In the genomic region with DNA sequence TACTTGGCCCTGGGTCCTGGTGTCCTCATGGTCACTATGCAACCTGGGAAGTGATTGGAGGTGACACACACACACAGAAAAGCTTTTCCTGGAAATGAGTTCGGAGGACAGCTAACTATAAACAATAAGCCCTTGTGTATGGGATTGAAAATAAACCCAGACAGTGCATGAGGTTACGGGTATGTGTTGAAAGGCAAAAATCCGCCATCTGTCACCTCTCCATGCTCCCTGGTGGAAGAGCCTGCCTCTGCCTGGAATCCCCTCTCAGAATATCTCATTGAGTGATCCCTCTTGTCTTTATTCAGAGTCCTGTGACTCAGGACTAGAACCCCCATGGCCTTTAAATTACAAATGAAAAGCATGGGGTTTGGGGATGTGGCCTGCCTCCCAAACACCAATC, we compare ENCODE assay signal across 18 mouse cellular contexts.
DNase-seq lines count a peak whose midpoint lies in the region; ATAC-seq and TF ChIP-seq lines count a peak whose summit lies in the region.
"Had no signal": no experiment of that assay in that cellular context is flagged by ENCODE, and none has a peak within 500 bp of the region (broad histone marks: within the 10 kb centered on the region; RNA-seq: fewer than 3 reads in every experiment).

No protein-coding gene starts in this region.

- ATAC-seq in embryonic facial prominence, embryonic 14.5 days (ENCODE audit: low read depth), result peak; percentile 57; the same call in 1 of the 2 replicates
- ATAC-seq in hindbrain, postnatal 0 days, result no peak
- no peak for ATAC-seq in hindbrain, embryonic 12.5 days (ENCODE audit: low FRiP score)
- ATAC-seq: forebrain, embryonic 14.5 days; intestine, postnatal 0 days had no signal

- no peaks in the 10 kb centered on the region for H3K4me1 ChIP-seq in embryonic facial prominence, embryonic 14.5 days (ENCODE audit: control insufficient read depth, insufficient read depth, low read length)
- H3K4me1 ChIP-seq in embryonic facial prominence, embryonic 10.5 days, result no peaks in the 10 kb centered on the region; the same call in 1 of the 2 replicates
- no peaks in the 10 kb centered on the region for H3K4me1 ChIP-seq in hindbrain, postnatal 0 days (ENCODE audit: insufficient read depth, low read length)
- H3K4me1 ChIP-seq in hindbrain, embryonic 12.5 days, result peaks cover 5% of the 10 kb centered on the region
- H3K4me1 ChIP-seq in cortical plate, adult 2 months (ENCODE audit: control insufficient read depth, insufficient read depth, low read length), result no peaks in the 10 kb centered on the region; the same call in 1 of the 2 replicates
- H3K4me1 ChIP-seq: liver, embryonic 13.5 days; lung, embryonic 15.5 days; stomach, embryonic 15.5 days had no signal

- H3K4me2 ChIP-seq in embryonic facial prominence, embryonic 14.5 days (ENCODE audit: low read depth, low read length), result no peak overlapping the region
- H3K4me2 ChIP-seq in hindbrain, postnatal 0 days (ENCODE audit: low read depth, low read length), result no peak overlapping the region
- H3K4me2 ChIP-seq in hindbrain, embryonic 12.5 days (replicated peaks), result no peak overlapping the region
- H3K4me2 ChIP-seq: hindbrain, embryonic 15.5 days; liver, embryonic 13.5 days; lung, embryonic 15.5 days; stomach, embryonic 15.5 days had no signal

- H3K27me3 ChIP-seq in embryonic facial prominence, embryonic 14.5 days (replicated peaks; ENCODE audit: control insufficient read depth, insufficient read depth, low read length), result no peaks in the 10 kb centered on the region
- H3K27me3 ChIP-seq in embryonic facial prominence, embryonic 10.5 days (replicated peaks; ENCODE audit: low read depth, poor library complexity, severe bottlenecking), result no peaks in the 10 kb centered on the region
- H3K27me3 ChIP-seq in hindbrain, postnatal 0 days (ENCODE audit: insufficient read depth, low read length), result no peaks in the 10 kb centered on the region
- no peaks in the 10 kb centered on the region for H3K27me3 ChIP-seq in hindbrain, embryonic 12.5 days
- H3K27me3 ChIP-seq: hindbrain, embryonic 15.5 days; liver, embryonic 13.5 days; lung, embryonic 15.5 days; stomach, embryonic 15.5 days had no signal

- no peak overlapping the region for H3K4me3 ChIP-seq in embryonic facial prominence, embryonic 14.5 days (ENCODE audit: low read depth, low read length)
- no peak overlapping the region for H3K4me3 ChIP-seq in embryonic facial prominence, embryonic 10.5 days
- H3K4me3 ChIP-seq in hindbrain, postnatal 0 days (ENCODE audit: low read length), result no peak overlapping the region
- no peak overlapping the region for H3K4me3 ChIP-seq in hindbrain, embryonic 12.5 days
- H3K4me3 ChIP-seq in cortical plate, adult 2 months (ENCODE audit: insufficient read depth, low read length), result no peak overlapping the region
- H3K4me3 ChIP-seq: hindbrain, embryonic 15.5 days; liver, embryonic 13.5 days; lung, embryonic 15.5 days; stomach, embryonic 15.5 days had no signal

- no peaks in the 10 kb centered on the region for H3K9me3 ChIP-seq in embryonic facial prominence, embryonic 14.5 days (ENCODE audit: control insufficient read depth, low read length)
- H3K9me3 ChIP-seq in embryonic facial prominence, embryonic 10.5 days, result 0 out of 2 replicates have a peak, but pooled peaks cover 4% of the 10 kb centered on the region
- no peaks in the 10 kb centered on the region for H3K9me3 ChIP-seq in hindbrain, postnatal 0 days (ENCODE audit: low read length)
- no peaks in the 10 kb centered on the region for H3K9me3 ChIP-seq in hindbrain, embryonic 12.5 days (replicated peaks)
- H3K9me3 ChIP-seq: hindbrain, embryonic 15.5 days; liver, embryonic 13.5 days; lung, embryonic 15.5 days; stomach, embryonic 15.5 days had no signal

- TF ChIP-seq CTCF in hindbrain, postnatal 0 days (IDR thresholded peaks at IDR 0.05; ENCODE audit: low read depth), result no peak
- no peak for TF ChIP-seq CTCF in cortical plate, adult 2 months (IDR thresholded peaks at IDR 0.05; ENCODE audit: extremely low read depth, insufficient read depth, low read length)

- no peaks in the 10 kb centered on the region for H3K36me3 ChIP-seq in embryonic facial prominence, embryonic 14.5 days (ENCODE audit: control insufficient read depth, insufficient read depth, low read length)
- H3K36me3 ChIP-seq in embryonic facial prominence, embryonic 10.5 days (replicated peaks), result no peaks in the 10 kb centered on the region
- no peaks in the 10 kb centered on the region for H3K36me3 ChIP-seq in hindbrain, postnatal 0 days (ENCODE audit: insufficient read depth, low read length)
- no peaks in the 10 kb centered on the region for H3K36me3 ChIP-seq in hindbrain, embryonic 12.5 days
- H3K36me3 ChIP-seq: hindbrain, embryonic 15.5 days; liver, embryonic 13.5 days; lung, embryonic 15.5 days; stomach, embryonic 15.5 days had no signal

- 37% methylated on average over 3 of the region's 3 CpGs for WGBS in embryonic facial prominence, embryonic 14.5 days
- 36% methylated on average over 3 of the region's 3 CpGs for WGBS in embryonic facial prominence, embryonic 10.5 days
- 34% methylated on average over 3 of the region's 3 CpGs for WGBS in hindbrain, postnatal 0 days
- 32% methylated on average over 3 of the region's 3 CpGs for WGBS in hindbrain, embryonic 12.5 days

- TF ChIP-seq POLR2A in cortical plate, adult 2 months (IDR thresholded peaks at IDR 0.05; ENCODE audit: extremely low read depth, insufficient read depth, low read length), result no peak

- H3K9ac ChIP-seq in embryonic facial prominence, embryonic 14.5 days (ENCODE audit: low read depth, low read length), result no peak overlapping the region
- H3K9ac ChIP-seq in hindbrain, postnatal 0 days (replicated peaks; ENCODE audit: low read length), result no peak overlapping the region
- H3K9ac ChIP-seq in hindbrain, embryonic 12.5 days, result no peak overlapping the region
- H3K9ac ChIP-seq: hindbrain, embryonic 15.5 days; liver, embryonic 13.5 days; lung, embryonic 15.5 days; stomach, embryonic 15.5 days had no signal

- peak; percentile 36 for DNase-seq in embryonic facial prominence, embryonic 14.5 days (ENCODE audit: low spot score)
- DNase-seq in embryonic facial prominence, embryonic 10.5 days (ENCODE audit: low spot score), result no peak
- no peak for DNase-seq in hindbrain, postnatal 0 days (ENCODE audit: low spot score)
- peak; percentile 4 for DNase-seq in ES-CJ7 (ENCODE audit: low read depth, low spot score)
- no peak for DNase-seq in kidney, postnatal 4 days
- DNase-seq: B cell, adult 2 months; liver, embryonic 13.5 days; right cerebral cortex, adult 18-20 months; spleen, adult 18-20 months; thymus, adult 2 months had no signal

- no peak overlapping the region for H3K27ac ChIP-seq in embryonic facial prominence, embryonic 14.5 days (replicated peaks; ENCODE audit: low read depth, low read length)
- H3K27ac ChIP-seq in embryonic facial prominence, embryonic 10.5 days (replicated peaks), result no peak overlapping the region
- 0 out of 2 replicates have a peak overlapping the region, but pooled peaks have one; percentile 1 for H3K27ac ChIP-seq in hindbrain, postnatal 0 days
- no peak overlapping the region for H3K27ac ChIP-seq in hindbrain, embryonic 12.5 days
- H3K27ac ChIP-seq in cortical plate, adult 2 months (ENCODE audit: insufficient read depth, low read length), result 0 out of 2 replicates have a peak overlapping the region, but pooled peaks have one; percentile 50
- H3K27ac ChIP-seq: hindbrain, embryonic 15.5 days; kidney, postnatal 0 days; liver, embryonic 13.5 days; lung, embryonic 15.5 days; stomach, embryonic 15.5 days had no signal

Comparison
In these comparisons a context has a peak if more than half of its experiments do, and no peak if none do; other contexts are left out.
1. DNase-seq: peak in embryonic facial prominence, embryonic 14.5 days (single experiment) and ES-CJ7 (single experiment); none in embryonic facial prominence, embryonic 10.5 days (single experiment), hindbrain, postnatal 0 days (single experiment) and kidney, postnatal 4 days (0 of 2).
2. H3K27ac ChIP-seq: peak in hindbrain, postnatal 0 days (single experiment) and cortical plate, adult 2 months (single experiment); none in embryonic facial prominence, embryonic 14.5 days (single experiment), embryonic facial prominence, embryonic 10.5 days (single experiment) and hindbrain, embryonic 12.5 days (single experiment).